Mouse (Mus musculus) thymus, adult 2 months (tissue): ENCODE measurements at regions not wholly inside any gene's neighbourhood (a gene's known extent, or its start where the extent isn't known, plus 50 kb on each side); places are given as distances from the start of the nearest gene placed in this dataset.

ENCODE experiments used
- CTCF ChIP-seq: fragments of 200-500 bp; IDR thresholded peaks from 2 replicates; pipeline ENCODE4 v1.5.1; 2012; ENCODE audit warnings: mild to moderate bottlenecking, control low read depth, low read length, moderate library complexity, borderline replicate concordance; ENCODE audit not compliant: control insufficient read depth, poor library complexity, insufficient read depth; ENCODE audit errors: extremely low read depth
- POLR2A ChIP-seq: fragments of 200-500 bp; IDR thresholded peaks from 2 replicates; pipeline ENCODE4 v1.6.1; 2012; ENCODE audit warnings: mild to moderate bottlenecking, low read length, control low read depth, moderate library complexity; ENCODE audit not compliant: control insufficient read depth, poor library complexity, insufficient read depth; ENCODE audit errors: extremely low read depth

DNA sequence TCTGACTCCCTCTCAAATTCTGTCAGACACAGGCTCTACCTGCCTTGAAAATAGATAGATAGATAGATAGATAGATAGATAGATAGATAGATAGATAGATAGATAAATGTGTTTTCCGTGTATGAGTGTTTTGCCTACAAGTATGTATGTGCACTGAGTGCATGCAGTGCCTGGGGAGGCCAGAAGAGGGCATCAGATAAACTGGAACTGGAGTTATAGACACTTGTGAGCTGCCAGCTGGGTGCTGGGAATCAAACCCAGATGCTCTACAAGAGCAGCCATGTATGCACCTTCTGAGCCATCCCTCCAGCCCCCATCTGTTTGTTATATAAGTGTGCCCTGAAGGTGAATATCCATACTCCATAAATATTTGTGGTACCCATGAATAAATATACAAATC lies 236.4 kb upstream of the Hes1 start:
- TF ChIP-seq CTCF (no peak), POLR2A (no peak)
